ENCODE assay signal across 8 mouse cellular contexts in genomic region chr2:152734501-152734900, GRCm38 (mm10). TPM values are rescaled to one million over a fixed set of nuclear protein-coding genes. Genes with fewer than 3 reads are reported as not detected.
A peak's percentile ranks its signal among the peaks of the same experiment; 100 is the strongest.
DNase-seq lines count a peak whose midpoint lies in the region; ATAC-seq lines count a peak whose summit lies in the region.

No protein-coding gene starts in this region.

- H3K4me2 ChIP-seq in heart, embryonic 14.5 days (ENCODE audit: low read length), result peak overlapping the region; percentile 84
- peak overlapping the region; percentile 89 for H3K4me2 ChIP-seq in hindbrain, embryonic 14.5 days (replicated peaks)
- H3K4me2 ChIP-seq in midbrain, embryonic 12.5 days (replicated peaks), result peak overlapping the region; percentile 80

- ATAC-seq in heart, embryonic 14.5 days (ENCODE audit: insufficient number of reproducible peaks, insufficient read depth, low FRiP score, low read depth), result no peak
- no peak for ATAC-seq in hindbrain, embryonic 14.5 days (ENCODE audit: low FRiP score)
- no peak for ATAC-seq in midbrain, embryonic 12.5 days (ENCODE audit: low FRiP score, low read depth)

- no peak for DNase-seq in heart, postnatal 25 days (ENCODE audit: low spot score)
- DNase-seq in Muller cell, postnatal 12 days (ENCODE audit: inconsistent ontology term), result peak; percentile 43
- DNase-seq in hindbrain, embryonic 14.5 days (ENCODE audit: low spot score), result no peak
- DNase-seq in layer of hippocampus, postnatal 25 days (ENCODE audit: extremely low spot score in 1 of 2, low spot score in 1 of 2), result no peak
- no peak for DNase-seq in layer of hippocampus, adult 11-12 months (ENCODE audit: low spot score)
- DNase-seq in layer of hippocampus, postnatal 10 days (ENCODE audit: low spot score in 2 of 2), result no peak

- peak overlapping the region; percentile 51 to 70; a peak in 3 of 4 replicates for H3K27ac ChIP-seq in heart, embryonic 14.5 days (replicated peaks in 1 of 2; ENCODE audit: control insufficient read depth in 1 of 2, insufficient read depth in 1 of 2, low read depth in 2 of 2, low read length in 2 of 2)
- H3K27ac ChIP-seq in hindbrain, embryonic 14.5 days, result peak overlapping the region; percentile 66
- peak overlapping the region; percentile 31 for H3K27ac ChIP-seq in midbrain, embryonic 12.5 days (replicated peaks)

- no peaks in the 10 kb centered on the region for H3K27me3 ChIP-seq in heart, embryonic 14.5 days (ENCODE audit: control insufficient read depth, insufficient read depth, low read length)
- no peaks in the 10 kb centered on the region for H3K27me3 ChIP-seq in hindbrain, embryonic 14.5 days (ENCODE audit: control insufficient read depth, insufficient read depth, low read length)
- peaks cover 17% of the 10 kb centered on the region for H3K27me3 ChIP-seq in midbrain, embryonic 12.5 days

- H3K9ac ChIP-seq in heart, embryonic 14.5 days (ENCODE audit: low read length), result peak overlapping the region; percentile 60
- peak overlapping the region; percentile 69 for H3K9ac ChIP-seq in hindbrain, embryonic 14.5 days
- 0 out of 2 replicates have a peak overlapping the region, but pooled peaks have one; percentile 31 for H3K9ac ChIP-seq in midbrain, embryonic 12.5 days (replicated peaks)

- H3K4me3 ChIP-seq in heart, embryonic 14.5 days (ENCODE audit: control insufficient read depth in 1 of 2, insufficient read depth in 1 of 2, low read depth in 1 of 2, low read length in 2 of 2), result peak overlapping the region in 1 of 2 experiments; percentile 63; a peak in 3 of 4 replicates
- peak overlapping the region; percentile 51 for H3K4me3 ChIP-seq in hindbrain, embryonic 14.5 days (replicated peaks; ENCODE audit: low read length)
- H3K4me3 ChIP-seq in midbrain, embryonic 12.5 days, result peak overlapping the region; percentile 63

- peaks cover 24 to 45% of the 10 kb centered on the region in 2 experiments for H3K4me1 ChIP-seq in heart, embryonic 14.5 days (ENCODE audit: control insufficient read depth in 2 of 2, insufficient read depth in 2 of 2, low read length in 2 of 2)
- H3K4me1 ChIP-seq in hindbrain, embryonic 14.5 days (replicated peaks; ENCODE audit: control insufficient read depth, insufficient read depth, low read length), result peaks cover 44% of the 10 kb centered on the region
- peaks cover 61% of the 10 kb centered on the region for H3K4me1 ChIP-seq in midbrain, embryonic 12.5 days

- 15% methylated on average over 10 of the region's 10 CpGs for WGBS in heart, embryonic 14.5 days
- 11% methylated on average over 10 of the region's 10 CpGs for WGBS in hindbrain, embryonic 14.5 days
- 16% methylated on average over 10 of the region's 10 CpGs for WGBS in midbrain, embryonic 12.5 days

- H3K9me3 ChIP-seq in heart, embryonic 14.5 days (ENCODE audit: control insufficient read depth, low read length), result no peaks in the 10 kb centered on the region
- no peaks in the 10 kb centered on the region for H3K9me3 ChIP-seq in hindbrain, embryonic 14.5 days (ENCODE audit: control insufficient read depth, low read length)
- no peaks in the 10 kb centered on the region for H3K9me3 ChIP-seq in midbrain, embryonic 12.5 days

- intact Hi-C loops in heart, postnatal 25 days (cut with DNase I), result no loop called here

- H3K36me3 ChIP-seq in heart, embryonic 14.5 days (ENCODE audit: control insufficient read depth, insufficient read depth, low read length), result no peaks in the 10 kb centered on the region
- H3K36me3 ChIP-seq in hindbrain, embryonic 14.5 days (replicated peaks; ENCODE audit: control insufficient read depth, insufficient read depth), result no peaks in the 10 kb centered on the region
- H3K36me3 ChIP-seq in midbrain, embryonic 12.5 days, result no peaks in the 10 kb centered on the region

RNA-seq across cellular contexts. Expression of gene Id1, which starts 1.6 kb away (rescaled TPM):
- polyA plus RNA-seq in heart, embryonic 14.5 days (2014; fragmentation: Nextera tagmentation; extraction: Ambion mirVana), result 56.8 and 61.1 TPM in 2 replicates
- total RNA-seq in heart, postnatal 25 days (2021), result 10 to 100 TPM; 37.8 to 57.0 TPM
- polyA plus RNA-seq in hindbrain, embryonic 14.5 days (2014; fragmentation: Nextera tagmentation; extraction: Ambion mirVana), result 56.5 and 68.0 TPM in 2 replicates
- 65.1 and 69.6 TPM in 2 replicates for polyA plus RNA-seq in midbrain, embryonic 12.5 days (2016; fragmentation: Nextera tagmentation; extraction: Ambion mirVana)
- total RNA-seq in layer of hippocampus, postnatal 25 days (2021), result 10 to 100 TPM; 19.6 to 22.4 TPM
- total RNA-seq in layer of hippocampus, postnatal 10 days (2021), result 10 to 100 TPM; 29.0 to 31.2 TPM

RNA-seq across cellular contexts. Expression of gene Cox4i2, which starts 19.5 kb away (rescaled TPM):
- polyA plus RNA-seq in heart, embryonic 14.5 days (2014; fragmentation: Nextera tagmentation; extraction: Ambion mirVana), result 18.5 and 18.6 TPM in 2 replicates
- total RNA-seq in heart, postnatal 25 days (2021), result 10 to 100 TPM; 12.2 to 16.8 TPM
- 5.8 TPM in 2 replicates for polyA plus RNA-seq in hindbrain, embryonic 14.5 days (2014; fragmentation: Nextera tagmentation; extraction: Ambion mirVana)
- polyA plus RNA-seq in midbrain, embryonic 12.5 days (2016; fragmentation: Nextera tagmentation; extraction: Ambion mirVana), result 3.2 and 3.9 TPM in 2 replicates
- total RNA-seq in layer of hippocampus, postnatal 25 days (2021), result 1 to 10 TPM; 2.0 to 2.7 TPM
- total RNA-seq in layer of hippocampus, postnatal 10 days (2021), result 1 to 10 TPM; 2.1 to 2.5 TPM

RNA-seq across cellular contexts. Expression of gene Mcts2, which starts 47.7 kb away (rescaled TPM):
- 20.8 and 25.6 TPM in 2 replicates for polyA plus RNA-seq in heart, embryonic 14.5 days (2014; fragmentation: Nextera tagmentation; extraction: Ambion mirVana)
- total RNA-seq in heart, postnatal 25 days (2021), result 10 to 100 TPM; 17.7 to 18.5 TPM
- 34.0 and 41.9 TPM in 2 replicates for polyA plus RNA-seq in hindbrain, embryonic 14.5 days (2014; fragmentation: Nextera tagmentation; extraction: Ambion mirVana)
- 38.4 and 39.6 TPM in 2 replicates for polyA plus RNA-seq in midbrain, embryonic 12.5 days (2016; fragmentation: Nextera tagmentation; extraction: Ambion mirVana)
- 10 to 100 TPM; 21.2 to 22.8 TPM for total RNA-seq in layer of hippocampus, postnatal 25 days (2021)
- 10 to 100 TPM; 25.3 to 25.7 TPM for total RNA-seq in layer of hippocampus, postnatal 10 days (2021)
